Mouse (Mus musculus) cerebellum, adult 9-11 months (tissue): ENCODE measurements around the gene Pxk.

Experiments used
- DNase-seq: peaks from one replicate; pipeline ENCODE4 v3.0.0; 2022

The Pxk gene

DNA sequence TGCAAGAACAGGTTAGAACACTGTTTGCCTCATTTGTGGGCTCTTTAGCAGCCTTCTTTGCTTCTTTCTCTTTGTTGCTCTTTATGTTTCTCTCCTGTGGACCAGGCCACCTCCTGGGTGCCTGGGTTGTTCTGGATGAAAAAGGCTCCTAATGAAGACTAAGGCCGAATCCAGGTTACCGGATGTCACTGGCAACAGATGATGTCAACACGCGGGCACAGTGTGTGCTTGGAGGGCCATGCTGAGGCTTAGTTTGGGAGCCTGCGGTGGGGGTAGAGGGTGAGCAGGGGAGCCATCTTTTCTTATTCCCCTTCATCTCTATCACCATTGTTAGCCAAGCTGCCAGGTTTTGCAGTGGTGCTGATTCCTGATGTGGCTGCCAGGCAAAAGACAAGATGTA is 109.5 kb downstream of the Pxk start:
- DNase-seq, result no peak

DNA sequence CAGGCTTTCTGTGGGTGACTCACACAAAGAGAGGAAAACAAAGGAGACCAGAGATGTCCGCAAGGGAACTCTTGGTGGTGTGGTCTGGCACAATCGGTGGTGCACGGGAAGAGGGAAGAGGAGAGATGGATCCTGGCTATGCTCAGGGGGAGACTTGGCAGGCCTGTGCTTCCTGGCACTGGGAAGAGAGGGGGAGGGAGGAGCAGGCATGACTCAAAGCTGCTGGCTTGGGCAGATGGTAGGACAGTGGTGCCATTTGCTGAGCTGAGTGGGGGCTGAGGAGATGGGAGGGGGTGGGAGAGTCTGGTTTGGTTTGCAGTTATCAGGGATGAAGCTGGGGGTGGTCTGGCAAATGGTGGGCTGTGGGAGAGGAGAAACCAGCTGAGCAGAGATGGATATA is 110.9 kb downstream of the Pxk start:
- peak; percentile 50 for DNase-seq

DNA sequence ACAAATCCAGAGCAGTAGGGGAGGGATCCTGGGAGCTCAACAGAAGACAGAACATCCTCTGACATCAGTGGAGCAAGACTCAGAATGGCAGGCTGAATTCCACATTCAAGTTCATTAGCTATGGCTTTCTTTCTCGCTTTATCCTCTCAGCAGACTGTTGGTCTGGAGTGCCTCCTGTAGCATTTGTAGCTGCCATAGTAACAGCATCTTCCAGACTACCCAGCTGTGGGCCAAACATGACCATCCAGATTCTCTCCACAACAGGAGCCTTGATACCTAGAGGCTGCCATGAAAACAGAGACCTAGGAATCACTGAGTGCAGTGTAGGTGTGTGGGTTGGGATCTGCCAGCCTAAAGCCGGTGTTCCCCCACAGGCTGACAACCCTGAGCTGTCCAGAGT is 111.9 kb downstream of the Pxk start:
- no peak for DNase-seq

DNA sequence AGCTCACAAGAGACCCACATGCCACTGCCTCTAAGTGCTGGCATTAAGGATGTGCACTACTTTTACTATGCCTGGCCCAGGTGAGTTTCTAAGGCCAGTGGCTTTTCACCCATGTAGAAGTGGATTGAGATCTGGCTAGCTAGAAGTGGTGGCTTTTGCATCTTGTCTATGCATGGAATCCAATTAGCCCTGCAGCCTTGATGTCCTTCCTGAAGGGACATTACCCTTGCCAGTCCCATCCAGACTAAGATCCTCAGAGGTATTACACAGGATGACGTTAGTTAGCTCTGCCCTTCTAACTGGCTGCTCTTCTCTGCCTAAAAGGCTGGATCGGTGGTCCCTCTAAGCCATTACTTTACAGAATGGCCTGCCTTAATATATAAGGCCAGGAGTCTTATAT is 115.0 kb downstream of the Pxk start:
- peak; percentile 44 for DNase-seq

DNA sequence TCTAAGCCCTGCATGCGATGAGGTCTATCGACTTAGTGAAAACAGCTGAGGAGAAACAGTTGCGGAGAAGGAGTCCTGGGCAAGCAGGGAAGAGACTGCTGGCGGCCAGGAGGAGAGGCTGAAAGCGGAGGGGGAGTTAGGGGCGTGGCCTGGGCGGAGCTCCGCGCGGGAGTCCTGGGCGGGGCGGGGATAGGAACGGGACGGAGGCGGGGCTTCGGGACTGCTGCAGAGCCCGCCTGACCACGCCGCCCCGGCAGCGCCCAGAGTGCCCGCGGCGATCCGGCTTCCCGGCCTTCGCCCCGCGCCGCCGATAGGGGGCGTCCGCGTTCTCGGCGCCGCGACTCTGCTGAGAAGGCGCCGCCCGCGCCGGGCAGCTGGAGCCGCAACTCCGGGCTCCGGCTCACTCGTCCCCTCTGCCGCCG is 115.8 kb downstream of the Pxk start, which contains the start of gene Kctd6:
TSS of gene Kctd6 (plus strand) at position 338 of the 422 bp plus-strand sequence.
- DNase-seq, result peak; percentile 98
